Mouse (Mus musculus) megakaryocyte, embryonic 14.5 days (primary cell): Measurements from ENCODE around the gene Zar1.
"Not testable (repeated sequence)": the region's sequence is repeated elsewhere in the genome, so short reads cannot be mapped to it uniquely, and the experiment has no call there.

Experiments used
- FLI1 ChIP-seq: IDR thresholded peaks from 2 replicates; pipeline ENCODE4 v1.6.1; 2012; ENCODE audit warnings: low read length, inconsistent platforms, mixed read lengths
- GATA1 ChIP-seq: IDR thresholded peaks from 3 replicates; pipeline ENCODE4 v1.6.1; 2012; ENCODE audit warnings: mixed read lengths, low read length, inconsistent platforms, borderline replicate concordance

- TF ChIP-seq GATA1, FLI1: not testable (repeated sequence)
Observed at GRCm38 (mm10) chr5:72586667-72587191, 5.7 kb upstream of the Zar1 start.
